Mouse (Mus musculus) lung, adult 18-20 months (tissue): ENCODE measurements at regions not wholly inside any gene's neighbourhood (a gene's known extent, or its start where the extent isn't known, plus 50 kb on each side); places are given as distances from the start of the nearest gene placed in this dataset.
A peak's percentile ranks its signal among the peaks of the same experiment; 100 is the strongest.
"Not testable (repeated sequence)": the region's sequence is repeated elsewhere in the genome, so short reads cannot be mapped to it uniquely, and the experiment has no call there.

Source experiments
- DNase-seq, 2 experiments: peaks; one replicate each; pipeline ENCODE4 v3.0.0; 2022; ENCODE audit warnings: mixed read lengths in 2 of 2

DNA sequence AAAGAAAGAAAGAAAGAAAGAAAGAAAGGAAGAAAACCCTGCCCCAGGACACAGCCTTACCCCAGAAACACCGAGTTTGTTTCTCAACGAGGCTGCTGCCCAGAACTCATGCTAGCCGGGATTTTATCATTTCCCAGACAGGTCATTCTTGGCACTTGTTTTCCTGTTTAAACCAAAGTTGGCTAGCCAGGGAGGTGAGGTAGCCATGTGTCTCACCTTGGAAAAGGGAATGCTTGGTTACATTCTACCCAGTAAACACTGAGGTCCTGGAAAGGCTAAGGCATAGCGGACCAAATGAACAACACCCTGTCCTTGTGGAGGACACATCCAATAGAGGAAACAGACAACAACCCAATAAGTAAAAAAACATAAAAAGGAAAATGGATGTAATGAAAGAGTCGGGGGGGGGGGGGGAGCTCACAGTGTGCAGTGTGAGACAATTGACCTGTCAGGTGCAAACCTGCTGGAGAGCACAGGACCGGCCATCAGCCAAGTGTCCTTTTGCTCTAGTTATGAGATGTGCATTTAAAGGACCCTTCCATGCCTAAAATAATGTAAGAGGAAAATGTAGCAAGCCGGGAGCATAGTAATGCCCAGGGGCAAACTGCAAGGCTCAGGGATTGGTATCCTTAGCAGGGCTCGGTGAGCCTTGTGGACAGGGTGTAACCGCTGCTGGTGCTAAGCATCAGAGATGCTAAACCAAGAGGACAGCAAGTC lies 78.2 kb upstream of the Fzd7 start:
- DNase-seq = no peak

DNA sequence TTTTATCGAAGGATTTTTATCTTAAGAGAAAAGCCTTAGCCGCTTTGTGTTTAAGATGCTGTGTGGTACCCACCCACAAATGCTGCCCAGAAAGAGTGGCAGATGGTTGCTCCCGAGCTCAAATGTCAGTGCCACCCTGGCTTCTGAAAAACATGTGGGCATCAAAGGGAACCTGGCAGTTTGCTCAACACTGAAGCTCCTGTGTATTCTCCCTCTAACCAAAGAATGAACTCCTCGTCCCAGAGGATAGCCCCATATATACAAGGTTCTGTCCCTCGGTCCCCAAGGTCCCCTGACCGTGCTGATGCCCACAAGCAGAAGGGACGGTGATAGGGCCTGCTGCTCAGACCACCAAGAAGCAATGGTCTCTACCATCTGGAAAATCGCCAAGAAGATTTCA lies 76.9 kb upstream of the Fzd7 start:
- no peak for DNase-seq

DNA sequence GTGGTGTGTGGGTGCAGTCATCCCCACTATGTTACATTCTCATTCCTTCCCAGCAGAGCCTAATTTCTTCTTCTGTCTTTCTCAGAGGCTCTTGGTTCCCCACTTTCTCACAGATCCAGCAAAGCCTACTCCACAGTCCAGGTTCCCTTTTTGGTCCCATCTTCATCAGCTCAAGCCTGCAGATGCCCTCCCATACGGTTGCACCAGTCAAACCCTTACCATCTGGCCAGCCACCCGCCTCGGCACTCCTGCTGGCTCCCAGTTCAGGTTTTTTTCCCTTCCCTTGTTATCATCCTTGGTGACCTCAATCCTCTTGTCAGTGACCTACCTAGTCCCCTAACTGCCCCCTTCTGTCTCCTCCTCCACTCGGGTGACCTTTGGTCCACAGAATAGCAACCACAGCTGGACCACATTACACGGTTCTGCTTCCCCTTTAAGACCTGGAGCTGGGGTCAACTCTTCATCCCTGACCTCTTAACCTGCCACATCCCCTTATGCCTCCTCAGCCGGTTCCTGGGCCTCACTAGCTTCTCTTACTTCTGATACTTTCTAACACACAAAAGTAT lies 75.4 kb upstream of the Fzd7 start:
- DNase-seq = no peak

DNA sequence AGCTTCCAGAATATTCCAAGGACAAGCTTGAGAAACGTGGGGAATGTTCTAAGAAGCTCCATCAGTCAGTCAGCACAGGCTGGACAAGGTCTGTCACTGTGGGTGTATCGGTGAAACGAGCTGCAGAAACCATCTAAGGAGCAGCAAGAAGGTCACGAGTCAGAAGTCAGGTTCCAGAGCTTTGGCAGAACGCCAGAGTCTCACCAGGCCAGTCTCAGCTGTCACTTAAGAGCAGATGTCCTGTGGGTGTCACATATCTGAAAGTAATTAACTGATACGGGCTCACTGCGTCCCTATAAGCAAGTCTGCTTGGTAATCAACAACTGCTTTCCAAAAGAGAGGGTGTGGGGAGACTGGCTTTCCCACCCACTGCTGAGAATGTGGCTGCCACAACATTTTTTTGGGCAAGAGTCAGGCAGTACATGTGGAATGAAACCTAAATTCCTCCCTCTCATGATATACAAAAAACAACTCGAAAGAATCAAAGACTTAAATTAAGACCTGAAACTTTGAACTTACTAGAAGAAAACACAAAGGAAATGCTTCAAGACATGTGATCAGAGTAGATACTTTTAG lies 72.6 kb upstream of the Fzd7 start:
- DNase-seq = peak in 1 of 2 experiments; percentile 16

DNA sequence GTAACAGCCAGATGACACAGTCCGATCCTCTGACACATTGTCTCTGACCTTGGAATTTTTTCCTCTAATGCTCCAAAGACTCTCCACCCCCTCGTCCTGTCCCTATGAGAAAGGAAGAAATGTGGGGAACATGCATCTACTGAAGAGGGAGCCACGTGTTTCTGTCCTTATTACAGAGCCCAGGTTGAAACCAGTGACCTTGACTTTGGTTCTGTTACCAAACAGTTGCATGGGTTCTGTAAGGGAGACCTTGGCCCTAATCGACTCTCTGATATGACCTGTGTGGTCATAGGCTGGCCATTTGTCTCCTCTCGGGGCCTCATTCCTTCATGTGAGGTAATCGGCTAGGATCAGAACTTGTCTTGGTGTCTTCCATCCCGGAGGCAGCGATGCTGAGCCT lies 69.0 kb upstream of the Fzd7 start:
- DNase-seq = no peak

DNA sequence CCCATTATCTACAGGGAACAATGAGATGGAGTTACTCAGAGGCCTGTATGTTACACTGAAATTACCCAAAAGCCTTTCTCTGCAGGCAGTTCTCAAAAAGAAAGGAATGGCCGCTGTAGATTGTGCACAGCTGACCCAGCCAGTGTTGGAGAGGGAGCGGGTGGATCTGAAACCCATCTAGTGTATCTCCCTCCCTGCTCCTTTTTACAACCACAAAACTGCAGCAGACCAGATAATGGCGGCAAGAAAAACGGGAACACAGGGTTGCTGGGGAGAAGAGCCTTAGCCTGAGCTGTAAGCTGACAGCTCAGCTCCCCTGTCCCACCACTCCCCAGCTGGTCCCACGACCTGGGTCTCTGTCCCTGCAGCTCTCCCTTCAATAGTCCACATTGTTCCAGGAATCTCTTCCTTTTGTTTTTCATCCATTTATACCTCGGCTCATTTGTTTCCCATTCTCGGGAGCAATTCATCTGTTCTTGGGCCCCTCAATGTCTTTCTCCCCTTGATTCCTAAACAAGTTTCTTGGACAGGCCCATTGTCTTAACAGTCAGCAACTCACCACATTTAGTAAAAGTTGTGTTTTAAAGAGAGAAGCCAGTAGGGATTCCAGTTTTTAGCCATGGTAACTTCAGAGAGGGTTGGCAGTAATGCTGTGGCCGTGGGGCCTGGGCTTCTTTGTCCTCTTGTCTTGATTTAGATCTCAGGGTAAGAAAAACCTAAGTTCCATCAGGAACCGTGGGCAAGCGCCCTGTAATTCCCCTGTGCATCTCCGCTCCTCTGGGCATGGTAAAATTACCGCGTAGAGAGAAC lies 67.6 kb upstream of the Fzd7 start:
- DNase-seq = no peak

DNA sequence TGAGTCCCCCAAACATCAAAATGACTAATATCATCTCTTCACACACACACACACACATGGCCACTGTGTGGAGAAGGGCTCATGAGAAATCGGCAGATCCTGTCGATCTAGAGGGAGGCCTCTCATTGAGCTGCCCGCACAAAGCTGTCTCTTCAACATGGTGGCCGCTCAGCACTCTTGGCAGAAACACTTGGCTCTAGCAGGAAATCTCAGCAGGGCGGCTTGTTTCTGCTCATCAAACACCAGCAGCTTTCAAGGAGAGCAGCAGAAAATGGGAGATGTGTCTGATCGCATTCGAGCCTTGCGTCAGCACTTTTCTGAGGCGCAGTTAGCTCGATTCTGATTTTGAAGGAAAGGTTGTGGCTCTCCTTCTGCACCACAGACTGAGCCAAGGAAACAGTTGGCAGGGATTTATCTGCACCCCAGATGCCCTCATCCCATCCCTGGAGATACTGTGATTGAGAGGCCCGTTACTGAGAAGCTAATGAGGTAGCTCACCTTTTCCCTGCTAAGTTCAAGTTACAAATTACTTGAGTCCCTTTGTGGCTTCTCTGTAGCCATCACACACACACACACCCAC lies 66.4 kb upstream of the Fzd7 start:
- no peak for DNase-seq

DNA sequence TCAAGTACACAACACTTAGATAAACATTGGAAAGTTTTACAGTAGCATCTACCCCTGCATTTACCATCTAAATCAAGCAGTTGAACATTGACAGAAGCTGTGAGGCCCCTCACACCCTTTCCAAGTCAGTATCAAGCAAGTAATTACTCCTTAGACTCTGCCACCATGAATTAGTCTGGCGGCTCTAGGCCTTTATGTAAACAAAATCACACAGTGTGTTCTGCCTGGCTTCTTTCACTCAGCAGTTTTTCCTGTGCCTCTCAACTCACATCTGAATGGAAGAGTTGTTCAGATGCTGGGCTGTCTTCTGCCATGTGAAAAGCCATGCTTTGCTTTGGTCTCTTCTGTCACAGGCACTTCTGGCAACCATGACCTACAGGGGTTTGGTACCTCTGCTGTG lies 64.9 kb upstream of the Fzd7 start:
- DNase-seq = no peak

DNA sequence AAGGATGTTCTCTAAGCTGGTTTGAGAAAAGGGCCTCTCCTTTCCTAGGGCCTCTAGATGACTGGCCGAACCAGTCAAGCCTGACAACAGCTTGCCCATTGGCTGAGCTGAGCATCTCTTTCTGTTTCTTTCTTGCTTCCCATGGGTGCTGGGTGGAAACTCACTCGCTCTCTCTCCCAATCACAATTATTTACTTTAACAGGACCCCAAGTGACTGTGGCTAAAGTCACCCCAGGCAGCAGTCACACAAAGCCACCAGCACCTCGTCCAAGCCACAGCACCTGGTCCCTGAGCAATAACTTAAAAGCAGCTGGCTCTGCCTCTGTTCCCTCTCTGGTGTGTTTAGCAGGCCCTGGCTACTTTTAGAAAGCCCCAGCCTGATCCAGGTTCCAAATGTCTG lies 64.3 kb upstream of the Fzd7 start:
- DNase-seq = no peak

DNA sequence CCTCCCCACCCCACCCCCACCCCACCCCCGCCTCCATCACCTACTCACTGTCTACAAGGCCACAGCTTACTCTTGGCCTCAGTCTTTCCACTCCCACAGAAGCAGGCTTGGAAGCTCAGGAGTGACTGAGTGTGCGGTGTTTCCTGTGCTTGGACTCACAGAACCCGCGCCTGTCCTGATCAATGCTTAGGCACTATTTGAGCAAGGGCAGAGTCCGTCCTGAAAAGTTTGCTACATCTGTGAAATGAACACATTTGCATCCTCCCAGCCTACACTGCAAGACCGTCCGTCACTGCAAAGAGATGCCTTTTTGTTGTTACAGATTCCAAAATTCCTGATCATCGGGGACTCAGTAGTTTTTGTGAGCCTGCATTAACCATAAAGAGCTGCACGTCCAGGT lies 63.5 kb upstream of the Fzd7 start:
- DNase-seq = no peak

DNA sequence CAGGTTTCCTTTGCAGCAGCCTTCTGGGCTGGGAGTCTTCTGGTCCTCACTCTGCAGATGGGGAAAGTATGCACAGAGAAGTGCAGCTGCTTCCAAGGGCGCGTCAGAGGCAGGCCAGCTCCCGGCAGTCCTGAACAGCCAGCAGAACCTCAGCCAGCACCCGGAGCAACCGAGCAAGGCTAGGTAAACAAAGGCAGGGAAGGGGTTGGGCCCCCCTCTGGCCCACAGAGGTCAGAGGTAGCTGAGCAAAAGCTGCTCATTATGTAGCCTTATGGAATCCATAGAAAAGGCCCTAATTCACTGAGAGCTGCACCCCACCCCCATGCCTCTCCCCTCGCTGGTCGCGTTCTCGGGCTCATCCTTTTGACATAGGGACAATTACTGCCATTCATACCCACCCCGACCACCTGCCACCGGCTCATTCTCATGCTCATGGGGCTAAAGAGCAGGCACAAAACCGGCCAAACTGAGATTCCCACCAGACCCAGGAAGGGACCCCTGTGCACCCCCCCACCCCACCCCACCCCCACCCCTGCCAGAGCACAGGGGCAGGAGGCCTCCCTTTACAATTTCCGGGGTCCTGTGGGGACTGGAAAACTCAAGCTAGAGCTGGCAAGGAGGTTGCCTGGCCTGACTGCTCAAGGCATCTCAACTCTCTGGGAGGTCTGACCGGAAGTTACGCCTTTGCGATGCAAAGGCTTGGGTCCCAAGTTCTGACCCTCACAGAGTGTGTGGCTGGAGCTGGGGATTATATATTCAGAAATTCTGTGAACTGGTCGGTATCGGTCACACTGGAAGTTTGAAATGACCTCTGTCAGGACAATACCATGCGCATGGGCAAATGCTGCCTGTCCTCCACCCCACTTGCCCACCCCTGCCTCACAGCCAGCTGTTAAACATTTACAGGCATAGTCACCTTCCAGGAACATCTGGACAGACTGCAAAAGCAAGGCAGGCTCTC lies 59.0 kb upstream of the Fzd7 start:
- DNase-seq = no peak

DNA sequence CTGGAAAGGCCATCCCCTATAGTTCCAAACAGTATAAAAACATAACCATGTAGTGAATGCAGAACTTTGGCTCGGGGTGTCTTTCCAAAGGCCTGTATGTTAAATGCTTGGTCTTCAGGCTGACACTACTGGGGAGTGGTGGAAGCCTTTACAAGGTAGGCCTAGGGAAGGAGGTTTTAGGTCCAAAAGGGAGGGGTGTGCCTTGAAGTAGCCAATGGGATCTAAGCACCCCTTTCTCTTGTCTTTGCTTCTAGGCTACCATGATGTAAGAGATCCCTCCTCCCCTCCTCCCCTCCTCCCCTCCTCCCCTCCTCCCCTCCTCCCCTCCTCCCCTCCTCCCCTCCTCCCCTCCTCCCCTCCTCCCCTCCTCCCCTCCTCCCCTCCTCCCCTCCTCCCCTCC lies 56.5 kb upstream of the Fzd7 start:
- not testable (repeated sequence) for DNase-seq

DNA sequence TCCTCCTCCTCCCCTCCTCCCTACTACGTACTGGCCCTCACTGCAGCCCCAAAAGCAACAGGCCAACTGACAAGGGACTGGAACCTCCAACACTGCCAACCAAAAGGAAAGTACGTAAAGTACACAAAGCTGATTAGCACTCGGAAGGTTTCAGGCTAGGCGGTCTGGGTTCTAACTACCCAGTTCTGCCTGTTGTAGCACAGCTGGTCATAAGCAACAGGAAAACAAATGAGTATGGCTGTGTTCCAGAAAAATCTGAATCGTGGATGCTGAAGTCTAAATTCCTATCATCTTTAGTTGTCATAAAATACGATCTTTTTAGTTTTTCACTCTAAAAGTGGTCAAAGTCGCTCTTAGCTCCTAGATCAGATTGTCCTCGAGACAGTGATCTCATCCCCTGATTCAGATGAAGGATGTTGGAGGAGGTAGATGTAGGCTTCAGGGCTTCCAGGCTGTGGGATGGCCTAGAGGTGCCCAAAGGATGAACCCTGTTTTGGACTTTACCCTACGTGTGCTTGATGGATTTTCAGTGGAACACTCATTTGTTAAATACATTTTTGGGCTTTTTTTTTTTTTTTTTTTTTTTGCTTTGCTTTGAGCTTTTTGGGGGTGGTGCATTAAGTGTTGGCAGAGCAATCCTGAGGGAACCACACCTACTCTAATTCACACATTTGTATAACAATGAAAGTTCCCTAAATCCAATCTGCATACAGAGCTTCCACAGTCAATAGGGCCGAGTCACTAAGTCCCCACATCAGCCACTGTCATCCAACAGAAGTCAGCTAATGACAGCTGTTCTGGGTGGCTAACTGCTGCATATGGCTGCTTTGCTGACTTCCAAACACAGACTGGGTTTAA lies 55.6 kb upstream of the Fzd7 start:
- DNase-seq = no peak

DNA sequence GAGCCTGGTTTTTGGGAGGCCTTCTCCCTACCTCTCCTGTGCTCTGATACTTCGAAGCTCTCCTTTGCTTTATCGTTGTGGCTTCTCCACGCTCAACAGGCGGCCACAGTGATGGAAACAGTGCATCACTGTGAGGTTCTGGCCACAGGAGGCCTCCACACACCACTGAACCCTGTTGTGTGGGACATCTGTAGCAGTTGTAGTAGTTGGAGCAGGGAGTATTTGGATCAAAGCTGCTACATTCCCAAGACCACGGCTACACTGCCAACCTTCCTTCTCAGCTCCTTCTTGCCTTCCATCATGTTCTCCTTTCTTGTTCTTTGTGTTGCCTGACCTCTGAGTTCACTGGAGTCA lies 55.0 kb upstream of the Fzd7 start:
- no peak for DNase-seq

DNA sequence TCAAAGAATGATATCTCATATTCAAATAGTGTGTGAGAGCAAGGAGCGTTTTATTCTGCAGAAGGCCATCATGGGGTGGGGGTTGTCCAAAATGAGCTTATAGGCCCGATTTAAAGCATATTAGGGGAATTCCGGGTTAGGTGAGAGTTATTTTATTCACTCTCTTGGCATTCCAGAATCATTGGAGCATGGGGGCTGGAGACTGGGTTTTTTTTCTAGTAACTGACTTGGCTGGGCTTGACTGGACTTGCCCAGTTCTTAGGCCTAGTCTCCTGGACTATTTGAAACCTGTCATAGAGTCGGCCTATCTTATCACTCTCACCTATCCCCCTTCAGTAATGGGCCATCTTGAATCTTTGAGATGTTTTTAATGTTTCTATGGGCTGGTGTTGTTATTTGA lies 52.9 kb upstream of the Fzd7 start:
- DNase-seq = no peak

DNA sequence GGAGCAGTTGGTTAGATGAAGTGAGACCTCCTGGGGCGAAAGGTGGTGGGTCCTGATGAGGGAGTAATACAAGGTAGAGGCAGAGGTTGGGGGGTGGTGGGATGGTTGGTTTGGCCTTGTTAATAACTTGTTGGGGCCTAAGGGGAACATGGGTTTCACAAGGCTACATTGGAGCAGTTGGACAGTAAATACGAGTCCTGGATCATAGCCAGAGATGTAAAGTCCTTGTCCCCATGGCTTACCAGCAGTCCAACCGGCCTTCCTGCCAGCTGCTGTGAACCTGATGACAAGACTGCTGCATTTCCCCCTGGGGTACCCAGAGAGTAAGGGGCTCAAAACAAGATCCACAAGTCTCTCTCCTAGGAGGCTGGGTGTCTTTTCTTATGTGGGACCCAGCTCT lies 52.0 kb upstream of the Fzd7 start:
- no peak for DNase-seq

DNA sequence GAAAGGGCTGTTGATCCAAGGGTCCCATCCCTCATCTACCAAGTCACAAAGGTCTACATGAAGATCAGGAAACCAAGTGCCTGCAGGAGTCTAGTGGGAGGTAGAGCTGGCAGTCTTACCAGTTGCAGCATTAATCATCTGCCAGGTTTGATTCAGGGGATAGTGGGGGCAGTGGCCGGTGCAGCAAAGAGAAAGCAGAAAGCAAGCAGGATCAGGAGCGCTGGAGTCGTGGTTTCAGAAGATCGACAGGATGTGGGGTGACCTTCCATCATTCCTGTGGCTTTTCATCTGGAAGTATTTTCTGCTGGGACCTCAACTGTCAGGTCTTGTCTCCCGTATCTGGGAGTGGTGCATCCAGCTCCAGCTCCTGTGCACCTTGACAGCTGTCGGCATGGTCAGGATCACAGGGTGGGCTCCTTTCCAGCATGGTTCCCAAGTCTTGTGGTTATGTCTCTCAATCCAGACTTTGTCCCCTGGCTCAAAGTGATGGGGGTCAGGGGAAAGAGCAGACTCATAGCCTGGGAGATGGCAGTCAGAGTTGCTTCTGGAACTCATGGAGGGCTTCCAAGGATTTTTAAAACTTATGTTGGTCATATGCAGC lies 51.2 kb upstream of the Fzd7 start:
- DNase-seq = no peak
